In genomic region chr2:29739368-29739767, GRCm38 (mm10) we compare ENCODE assay signal across 11 mouse cellular contexts. TPM values are rescaled to one million over a fixed set of nuclear protein-coding genes. Genes with fewer than 3 reads are reported as not detected.
A peak's percentile ranks its signal among the peaks of the same experiment; 100 is the strongest.
DNase-seq lines count a peak whose midpoint lies in the region; ATAC-seq and TF ChIP-seq lines count a peak whose summit lies in the region.
"Had no signal": no experiment of that assay in that cellular context is flagged by ENCODE, and none has a peak within 500 bp of the region (broad histone marks: within the 10 kb centered on the region; RNA-seq: fewer than 3 reads in every experiment).

No protein-coding gene starts in this region.

- peaks cover 27% of the 10 kb centered on the region for H3K4me1 ChIP-seq in heart, embryonic 10.5 days
- peaks cover 28% of the 10 kb centered on the region for H3K4me1 ChIP-seq in liver, embryonic 15.5 days (replicated peaks)
- no peaks in the 10 kb centered on the region for H3K4me1 ChIP-seq in stomach, postnatal 0 days (replicated peaks; ENCODE audit: control insufficient read depth, insufficient read depth)
- no peaks in the 10 kb centered on the region for H3K4me1 ChIP-seq in neural tube, embryonic 15.5 days

- no peak overlapping the region for H3K4me3 ChIP-seq in heart, embryonic 10.5 days
- H3K4me3 ChIP-seq in liver, embryonic 15.5 days (replicated peaks) = no peak overlapping the region
- no peak overlapping the region for H3K4me3 ChIP-seq in stomach, postnatal 0 days (ENCODE audit: low read depth, low read length)
- H3K4me3 ChIP-seq in neural tube, embryonic 15.5 days (replicated peaks) = no peak overlapping the region

- TF ChIP-seq EP300 in stomach, postnatal 0 days (optimal IDR thresholded peaks at IDR 0.05) = no peak

- peaks cover 59% of the 10 kb centered on the region for H3K36me3 ChIP-seq in heart, embryonic 10.5 days
- peaks cover 41% of the 10 kb centered on the region for H3K36me3 ChIP-seq in liver, embryonic 15.5 days (replicated peaks)
- H3K36me3 ChIP-seq in stomach, postnatal 0 days (ENCODE audit: control insufficient read depth, insufficient read depth, low read length) = peaks cover 17% of the 10 kb centered on the region
- peaks cover 56% of the 10 kb centered on the region for H3K36me3 ChIP-seq in neural tube, embryonic 15.5 days

- no peak overlapping the region for H3K27ac ChIP-seq in heart, embryonic 10.5 days
- peak overlapping the region; percentile 51 for H3K27ac ChIP-seq in liver, embryonic 15.5 days (replicated peaks)
- peak overlapping the region; percentile 45 for H3K27ac ChIP-seq in stomach, postnatal 0 days (replicated peaks)
- no peak overlapping the region for H3K27ac ChIP-seq in neural tube, embryonic 15.5 days (replicated peaks)

- no peak overlapping the region for H3K9ac ChIP-seq in liver, embryonic 15.5 days
- no peak overlapping the region for H3K9ac ChIP-seq in stomach, postnatal 0 days (ENCODE audit: low read length)
- no peak overlapping the region for H3K9ac ChIP-seq in neural tube, embryonic 15.5 days (replicated peaks)

- H3K4me2 ChIP-seq in liver, embryonic 15.5 days = no peak overlapping the region
- H3K4me2 ChIP-seq in stomach, postnatal 0 days (replicated peaks; ENCODE audit: low read depth) = no peak overlapping the region
- no peak overlapping the region for H3K4me2 ChIP-seq in neural tube, embryonic 15.5 days

- no peak for ATAC-seq in liver, embryonic 15.5 days (ENCODE audit: insufficient read depth)
- ATAC-seq in stomach, postnatal 0 days (ENCODE audit: low FRiP score, low TSS enrichment) = no peak
- no peak for ATAC-seq in neural tube, embryonic 15.5 days (ENCODE audit: low FRiP score)

- peak; percentile 39 for DNase-seq in heart, adult 8-10 months (ENCODE audit: low spot score)
- no peak for DNase-seq in heart, embryonic 10.5 days (ENCODE audit: low spot score)
- DNase-seq in lung, postnatal 36 days = peak; percentile 48
- no peak for DNase-seq in lung, postnatal 25 days (ENCODE audit: low spot score)
- DNase-seq in stomach, postnatal 0 days (ENCODE audit: low spot score) = no peak
- DNase-seq in urinary bladder, postnatal 25 days (ENCODE audit: low spot score) = no peak
- DNase-seq: heart, postnatal 4 days had no signal

- H3K9me3 ChIP-seq in heart, embryonic 10.5 days = no peaks in the 10 kb centered on the region
- H3K9me3 ChIP-seq in liver, embryonic 15.5 days (replicated peaks) = no peaks in the 10 kb centered on the region
- H3K9me3 ChIP-seq in stomach, postnatal 0 days (ENCODE audit: control insufficient read depth, low read length) = no peaks in the 10 kb centered on the region
- H3K9me3 ChIP-seq in neural tube, embryonic 15.5 days (replicated peaks) = no peaks in the 10 kb centered on the region

- H3K27me3 ChIP-seq in heart, embryonic 10.5 days (ENCODE audit: insufficient read depth, poor library complexity, severe bottlenecking) = no peaks in the 10 kb centered on the region
- no peaks in the 10 kb centered on the region for H3K27me3 ChIP-seq in liver, embryonic 15.5 days
- H3K27me3 ChIP-seq in stomach, postnatal 0 days (ENCODE audit: control insufficient read depth, insufficient read depth, low read length) = no peaks in the 10 kb centered on the region
- H3K27me3 ChIP-seq in neural tube, embryonic 15.5 days (replicated peaks) = no peaks in the 10 kb centered on the region

- peak; percentile 48 for TF ChIP-seq CTCF in stomach, postnatal 0 days (IDR thresholded peaks at IDR 0.05; ENCODE audit: low read depth)

- 62% methylated on average over 5 of the region's 5 CpGs for WGBS in heart, embryonic 10.5 days
- WGBS in liver, embryonic 15.5 days (ENCODE audit: insufficient replicate concordance) = 35% methylated on average over 5 of the region's 5 CpGs
- WGBS in stomach, postnatal 0 days = 44% methylated on average over 5 of the region's 5 CpGs
- 82% methylated on average over 5 of the region's 5 CpGs for WGBS in neural tube, embryonic 15.5 days

RNA-seq across cellular contexts. Expression of gene Gm13420, which starts 12.1 kb away (rescaled TPM):
- not detected for total RNA-seq in heart, adult 8-10 months (2022)
- polyA plus RNA-seq in heart, embryonic 10.5 days (2016; fragmentation: Nextera tagmentation; extraction: Ambion mirVana) = 0.28 TPM in 1 of 2 replicates, not detected in the other
- 0.41 and 0.44 TPM in 2 replicates for polyA plus RNA-seq in liver, embryonic 15.5 days (2015; fragmentation: Nextera tagmentation; extraction: Ambion mirVana)
- 5.8 and 6.1 TPM in 2 replicates for polyA plus RNA-seq in stomach, postnatal 0 days (2015; fragmentation: Nextera tagmentation; extraction: Ambion mirVana)
- polyA plus RNA-seq in neural tube, embryonic 15.5 days (2015; fragmentation: Nextera tagmentation; extraction: Ambion mirVana) = 0.19 and 0.33 TPM in 2 replicates
- total RNA-seq: adrenal gland, adult 18-20 months; heart, postnatal 4 days had no signal

RNA-seq across cellular contexts. Expression of gene Gm13547, which starts 19.7 kb away (rescaled TPM):
- total RNA-seq in heart, adult 8-10 months (2022) = not detected
- not detected in 2 replicates for polyA plus RNA-seq in heart, embryonic 10.5 days (2016; fragmentation: Nextera tagmentation; extraction: Ambion mirVana)
- polyA plus RNA-seq in liver, embryonic 15.5 days (2015; fragmentation: Nextera tagmentation; extraction: Ambion mirVana) = not detected in 2 replicates
- 0.28 TPM in 1 of 2 replicates, not detected in the other for polyA plus RNA-seq in stomach, postnatal 0 days (2015; fragmentation: Nextera tagmentation; extraction: Ambion mirVana)
- not detected in 2 replicates for polyA plus RNA-seq in neural tube, embryonic 15.5 days (2015; fragmentation: Nextera tagmentation; extraction: Ambion mirVana)
- total RNA-seq: adrenal gland, adult 18-20 months; heart, postnatal 4 days; layer of hippocampus, postnatal 25 days had no signal

RNA-seq across cellular contexts. Expression of gene Coq4, which starts 47.9 kb away (rescaled TPM):
- 10 to 100 TPM; 18.7 to 26.4 (median 20.8) TPM for total RNA-seq in heart, adult 8-10 months (2022)
- 34.6 and 34.8 TPM in 2 replicates for polyA plus RNA-seq in heart, embryonic 10.5 days (2016; fragmentation: Nextera tagmentation; extraction: Ambion mirVana)
- 11.4 and 11.7 TPM in 2 replicates for polyA plus RNA-seq in liver, embryonic 15.5 days (2015; fragmentation: Nextera tagmentation; extraction: Ambion mirVana)
- polyA plus RNA-seq in stomach, postnatal 0 days (2015; fragmentation: Nextera tagmentation; extraction: Ambion mirVana) = 18.7 and 20.4 TPM in 2 replicates
- 41.2 and 44.7 TPM in 2 replicates for polyA plus RNA-seq in neural tube, embryonic 15.5 days (2015; fragmentation: Nextera tagmentation; extraction: Ambion mirVana)

RNA-seq across cellular contexts. Expression of gene Trub2, which starts 48.9 kb away (rescaled TPM):
- total RNA-seq in heart, adult 8-10 months (2022) = 10 to 100 TPM; 38.6 to 47.6 (median 42.0) TPM
- 33.5 and 43.1 TPM in 2 replicates for polyA plus RNA-seq in heart, embryonic 10.5 days (2016; fragmentation: Nextera tagmentation; extraction: Ambion mirVana)
- polyA plus RNA-seq in liver, embryonic 15.5 days (2015; fragmentation: Nextera tagmentation; extraction: Ambion mirVana) = 11.1 and 13.0 TPM in 2 replicates
- polyA plus RNA-seq in stomach, postnatal 0 days (2015; fragmentation: Nextera tagmentation; extraction: Ambion mirVana) = 14.7 TPM in 2 replicates
- 33.2 and 35.5 TPM in 2 replicates for polyA plus RNA-seq in neural tube, embryonic 15.5 days (2015; fragmentation: Nextera tagmentation; extraction: Ambion mirVana)

Comparison
In these comparisons a context has a peak if more than half of its experiments do, and no peak if none do; other contexts are left out.
1. DNase-seq: peak in heart, adult 8-10 months (single experiment) and lung, postnatal 36 days (single experiment); none in heart, embryonic 10.5 days (single experiment), lung, postnatal 25 days (single experiment), stomach, postnatal 0 days (single experiment) and urinary bladder, postnatal 25 days (single experiment).
2. H3K27ac ChIP-seq: peak in liver, embryonic 15.5 days (single experiment) and stomach, postnatal 0 days (single experiment); none in heart, embryonic 10.5 days (single experiment) and neural tube, embryonic 15.5 days (single experiment).